Mouse (Mus musculus): ENCODE results near the gene Cers6. TPM values are rescaled to one million over a fixed set of nuclear protein-coding genes. Genes with fewer than 3 reads are reported as not detected.

The Cers6 gene
- polyA plus RNA-seq, 1 experiment from 2014 or later: 18.9 TPM

GRCm38 (mm10) chr2:69049179-69049578 lies 187.9 kb downstream of the Cers6 start:
- Histone ChIP-seq H3K9me3 (no peaks in the 10 kb centered on the region), H3K4me2 (no peak overlapping the region), H3K9ac (no peak overlapping the region), H3K4me1 (peaks cover 23% of the 10 kb centered on the region), H3K27ac (replicated peaks) (no peak overlapping the region), H3K4me3 (no peak overlapping the region), H3K36me3 (no peaks in the 10 kb centered on the region), H3K27me3 (replicated peaks) (no peaks in the 10 kb centered on the region)
- WGBS: 52% methylated on average over 7 of the region's 7 CpGs
- no peak for ATAC-seq (ENCODE audit: extremely low read depth, insufficient number of reproducible peaks, low FRiP score, low TSS enrichment)

- Histone ChIP-seq H3K27me3 (replicated peaks) (no peaks in the 10 kb centered on the region), H3K4me2 (no peak overlapping the region), H3K27ac (replicated peaks) (no peak overlapping the region), H3K4me1 (peaks cover 32% of the 10 kb centered on the region), H3K9ac (no peak overlapping the region), H3K9me3 (no peaks in the 10 kb centered on the region), H3K36me3 (no peaks in the 10 kb centered on the region), H3K4me3 (no peak overlapping the region)
- WGBS: 82% methylated on average over 4 of the region's 4 CpGs
- no peak for ATAC-seq (ENCODE audit: extremely low read depth, insufficient number of reproducible peaks, low FRiP score, low TSS enrichment)
Observed at GRCm38 (mm10) chr2:69050189-69050588, 188.9 kb downstream of the Cers6 start.

- 43% methylated on average over 1 of the region's 1 CpGs for WGBS
- Histone ChIP-seq H3K9ac (no peak overlapping the region), H3K36me3 (no peaks in the 10 kb centered on the region), H3K4me2 (no peak overlapping the region), H3K4me3 (no peak overlapping the region), H3K27me3 (replicated peaks) (no peaks in the 10 kb centered on the region), H3K4me1 (peaks cover 33% of the 10 kb centered on the region), H3K9me3 (no peaks in the 10 kb centered on the region), H3K27ac (replicated peaks) (no peak overlapping the region)
- no peak for ATAC-seq (ENCODE audit: extremely low read depth, insufficient number of reproducible peaks, low FRiP score, low TSS enrichment)
Observed at GRCm38 (mm10) chr2:69051596-69051995, 190.4 kb downstream of the Cers6 start.

- ATAC-seq (ENCODE audit: extremely low read depth, insufficient number of reproducible peaks, low FRiP score, low TSS enrichment): no peak
- Histone ChIP-seq H3K27me3 (replicated peaks) (no peaks in the 10 kb centered on the region), H3K9ac (no peak overlapping the region), H3K9me3 (no peaks in the 10 kb centered on the region), H3K4me2 (no peak overlapping the region), H3K4me1 (peaks cover 33% of the 10 kb centered on the region), H3K4me3 (no peak overlapping the region), H3K36me3 (no peaks in the 10 kb centered on the region), H3K27ac (replicated peaks) (no peak overlapping the region)
- WGBS: 84% methylated on average over 4 of the region's 4 CpGs
Observed at GRCm38 (mm10) chr2:69053210-69053858, 192.1 kb downstream of the Cers6 start.

GRCm38 (mm10) chr2:69054279-69054678 lies 193.0 kb downstream of the Cers6 start:
- H3K36me3 ChIP-seq: no peaks in the 10 kb centered on the region
- no peak overlapping the region for H3K9ac ChIP-seq
- peak overlapping the region; percentile 32; the same call in 1 of the 2 replicates for H3K27ac ChIP-seq (replicated peaks)
- ATAC-seq (ENCODE audit: extremely low read depth, insufficient number of reproducible peaks, low FRiP score, low TSS enrichment): no peak; the same call in 1 of the 2 replicates
- H3K9me3 ChIP-seq: no peaks in the 10 kb centered on the region
- H3K4me3 ChIP-seq: no peak overlapping the region
- H3K4me2 ChIP-seq: no peak overlapping the region
- peaks cover 28% of the 10 kb centered on the region for H3K4me1 ChIP-seq
- no peaks in the 10 kb centered on the region for H3K27me3 ChIP-seq (replicated peaks)
- WGBS: 46% methylated on average over 4 of the region's 4 CpGs

- Histone ChIP-seq H3K4me3 (no peak overlapping the region), H3K36me3 (no peaks in the 10 kb centered on the region), H3K9ac (no peak overlapping the region), H3K4me1 (peaks cover 21% of the 10 kb centered on the region), H3K27ac (replicated peaks) (no peak overlapping the region), H3K27me3 (replicated peaks) (no peaks in the 10 kb centered on the region), H3K4me2 (no peak overlapping the region), H3K9me3 (no peaks in the 10 kb centered on the region)
- no peak for ATAC-seq (ENCODE audit: extremely low read depth, insufficient number of reproducible peaks, low FRiP score, low TSS enrichment)
- WGBS: 86% methylated on average over 6 of the region's 6 CpGs
Observed at GRCm38 (mm10) chr2:69055174-69055573, 193.9 kb downstream of the Cers6 start.

- Histone ChIP-seq H3K9me3 (no peaks in the 10 kb centered on the region), H3K27me3 (replicated peaks) (no peaks in the 10 kb centered on the region), H3K9ac (no peak overlapping the region), H3K27ac (replicated peaks) (no peak overlapping the region), H3K4me1 (peaks cover 6% of the 10 kb centered on the region; the same call in 1 of the 2 replicates), H3K4me3 (no peak overlapping the region), H3K36me3 (no peaks in the 10 kb centered on the region; the same call in 1 of the 2 replicates), H3K4me2 (no peak overlapping the region)
- no peak for ATAC-seq (ENCODE audit: extremely low read depth, insufficient number of reproducible peaks, low FRiP score, low TSS enrichment)
Observed at GRCm38 (mm10) chr2:69061313-69061712, 200.1 kb downstream of the Cers6 start.

- no peaks in the 10 kb centered on the region for H3K27me3 ChIP-seq (replicated peaks)
- ATAC-seq (ENCODE audit: extremely low read depth, insufficient number of reproducible peaks, low FRiP score, low TSS enrichment): no peak
- H3K4me3 ChIP-seq: no peak overlapping the region
- 88% methylated on average over 5 of the region's 5 CpGs for WGBS
- no peak overlapping the region for H3K9ac ChIP-seq
- no peak overlapping the region for H3K27ac ChIP-seq (replicated peaks)
- no peak overlapping the region for H3K4me2 ChIP-seq
- peaks cover 6% of the 10 kb centered on the region; the same call in 1 of the 2 replicates for H3K4me1 ChIP-seq
- no peaks in the 10 kb centered on the region; the same call in 1 of the 2 replicates for H3K36me3 ChIP-seq
- no peaks in the 10 kb centered on the region for H3K9me3 ChIP-seq
Observed at GRCm38 (mm10) chr2:69061910-69062689, 200.9 kb downstream of the Cers6 start.

GRCm38 (mm10) chr2:69064759-69065158 lies 203.5 kb downstream of the Cers6 start:
- H3K9ac ChIP-seq: no peak overlapping the region
- H3K4me1 ChIP-seq: peaks cover 6% of the 10 kb centered on the region; the same call in 1 of the 2 replicates
- no peaks in the 10 kb centered on the region for H3K27me3 ChIP-seq (replicated peaks)
- H3K36me3 ChIP-seq: no peaks in the 10 kb centered on the region; the same call in 1 of the 2 replicates
- no peak overlapping the region for H3K4me3 ChIP-seq
- no peak for ATAC-seq (ENCODE audit: extremely low read depth, insufficient number of reproducible peaks, low FRiP score, low TSS enrichment)
- H3K9me3 ChIP-seq: no peaks in the 10 kb centered on the region
- no peak overlapping the region for H3K4me2 ChIP-seq
- no peak overlapping the region for H3K27ac ChIP-seq (replicated peaks)
- 87% methylated on average over 6 of the region's 6 CpGs for WGBS

GRCm38 (mm10) chr2:69071440-69072235 lies 210.4 kb downstream of the Cers6 start:
- ATAC-seq (ENCODE audit: extremely low read depth, insufficient number of reproducible peaks, low FRiP score, low TSS enrichment): no peak
- H3K9me3 ChIP-seq: no peaks in the 10 kb centered on the region
- H3K36me3 ChIP-seq: no peaks in the 10 kb centered on the region
- WGBS: 38% methylated on average over 7 of the region's 7 CpGs
- H3K4me3 ChIP-seq: no peak overlapping the region
- no peak overlapping the region; the same call in 1 of the 2 replicates for H3K27ac ChIP-seq (replicated peaks)
- H3K4me2 ChIP-seq: no peak overlapping the region
- H3K27me3 ChIP-seq (replicated peaks): no peaks in the 10 kb centered on the region
- peaks cover 17% of the 10 kb centered on the region for H3K4me1 ChIP-seq
- no peak overlapping the region for H3K9ac ChIP-seq

GRCm38 (mm10) chr2:69077189-69077588 lies 215.9 kb downstream of the Cers6 start:
- no peak overlapping the region for H3K27ac ChIP-seq (replicated peaks)
- no peaks in the 10 kb centered on the region for H3K9me3 ChIP-seq
- ATAC-seq (ENCODE audit: extremely low read depth, insufficient number of reproducible peaks, low FRiP score, low TSS enrichment): no peak
- peaks cover 23% of the 10 kb centered on the region for H3K4me1 ChIP-seq
- H3K4me3 ChIP-seq: no peak overlapping the region
- no peak overlapping the region for H3K9ac ChIP-seq
- no peaks in the 10 kb centered on the region for H3K27me3 ChIP-seq (replicated peaks)
- H3K4me2 ChIP-seq: no peak overlapping the region
- no peaks in the 10 kb centered on the region for H3K36me3 ChIP-seq
- 47% methylated on average over 3 of the region's 3 CpGs for WGBS
